Mouse (Mus musculus) hindbrain, embryonic 14.5 days (tissue): Measurements from ENCODE around the gene Trpv5. TPM values are rescaled to one million over a fixed set of nuclear protein-coding genes. Genes with fewer than 3 reads are reported as not detected.

Experiments
- ATAC-seq: fragments of 200-750 bp; cut with Nextera tagmentation; 2 replicates; pipeline ENCODE4 v1.8.0; 2017; ENCODE audit warnings: moderate number of reproducible peaks, mild to moderate bottlenecking, moderate TSS enrichment, moderate library complexity; ENCODE audit not compliant: low FRiP score
- DNase-seq: peaks from one replicate; pipeline ENCODE4 v3.0.0-alpha.2; 2015; ENCODE audit warnings: low spot score
- H3K27ac ChIP-seq: fragments of 300-500 bp; sonication (generic); 2 replicates; pipeline ENCODE4 v1.5.1; 2014; ENCODE audit warnings: mild to moderate bottlenecking, moderate library complexity
- H3K27me3 ChIP-seq: fragments of 300-500 bp; sonication (generic); 2 replicates; pipeline ENCODE4 v1.6.1; 2014; ENCODE audit warnings: mild to moderate bottlenecking, low read length, mixed read lengths; ENCODE audit not compliant: control insufficient read depth, insufficient read depth
- H3K36me3 ChIP-seq: fragments of 300-500 bp; sonication (generic); replicated peaks from 2 replicates; pipeline ENCODE4 v1.6.1; 2014; ENCODE audit not compliant: control insufficient read depth, insufficient read depth
- H3K4me1 ChIP-seq: fragments of 300-500 bp; sonication (generic); replicated peaks from 2 replicates; pipeline ENCODE4 v1.6.1; 2014; ENCODE audit warnings: antibody characterized with exemption, low read length, mixed read lengths; ENCODE audit not compliant: control insufficient read depth, insufficient read depth
- H3K4me2 ChIP-seq: fragments of 300-500 bp; sonication (generic); replicated peaks from 2 replicates; pipeline ENCODE4 v1.6.1; 2014; ENCODE audit warnings: mild to moderate bottlenecking, moderate library complexity
- H3K4me3 ChIP-seq: fragments of 300-500 bp; sonication (generic); replicated peaks from 2 replicates; pipeline ENCODE4 v1.5.1; 2014; ENCODE audit warnings: mild to moderate bottlenecking, low read length
- H3K9ac ChIP-seq: fragments of 300-500 bp; sonication (generic); 2 replicates; pipeline ENCODE4 v1.6.1; 2014
- H3K9me3 ChIP-seq: fragments of 300-500 bp; sonication (generic); 2 replicates; pipeline ENCODE4 v1.6.1; 2016; ENCODE audit warnings: low read length; ENCODE audit not compliant: control insufficient read depth
- WGBS: fragments of 180-500 bp; shearing (Covaris S2); extraction: QIAGEN DNeasy Blood & Tissue Kit; methylation state at CpG from one replicate; pipeline ENCODE4 v1.1.7; 2014; 5-methylcytosine and 5-hydroxymethylcytosine counted together
- polyA plus RNA-seq: library from polyadenylated mRNA; unstranded; fragments of >200 nt; fragmentation: Nextera tagmentation; extraction: Ambion mirVana; gene quantifications from 2 replicates; pipeline ENCODE4 v1.2.1, GENCODE M21; 2014

Trpv5 gene
- polyA plus RNA-seq, 1 experiment from 2014 or later = not detected

DNA sequence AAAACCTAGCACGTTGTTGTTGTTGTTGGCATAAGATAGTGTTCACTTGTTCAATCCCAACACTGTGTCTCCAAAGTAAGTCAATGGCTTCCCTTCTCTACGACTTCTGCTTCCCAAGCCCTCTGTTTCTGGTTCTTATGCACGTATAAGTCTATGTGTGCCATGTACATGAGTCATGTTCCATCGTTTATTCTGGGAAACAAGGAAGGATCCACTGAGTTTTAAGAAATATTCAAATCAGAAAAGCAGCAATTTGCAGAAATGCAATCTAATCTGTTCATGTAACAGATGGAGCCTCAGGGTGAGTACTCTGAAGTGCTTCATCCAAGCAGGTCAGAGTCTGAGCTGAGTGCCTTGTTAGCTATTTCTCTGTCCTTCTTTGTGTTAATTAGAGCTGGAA, 49.0 kb downstream of the Trpv5 start:
- Histone ChIP-seq H3K36me3 (no peaks in the 10 kb centered on the region), H3K9ac (no peak overlapping the region), H3K27ac (no peak overlapping the region), H3K9me3 (no peaks in the 10 kb centered on the region), H3K4me3 (no peak overlapping the region), H3K27me3 (no peaks in the 10 kb centered on the region), H3K4me2 (no peak overlapping the region), H3K4me1 (no peaks in the 10 kb centered on the region)
- 91% methylated on average over 4 of the region's 4 CpGs for WGBS
- DNase-seq (no peak), ATAC-seq (no peak)

- Histone ChIP-seq H3K9ac (no peak overlapping the region), H3K9me3 (no peaks in the 10 kb centered on the region), H3K4me3 (no peak overlapping the region), H3K36me3 (no peaks in the 10 kb centered on the region), H3K4me1 (no peaks in the 10 kb centered on the region), H3K27me3 (no peaks in the 10 kb centered on the region), H3K4me2 (no peak overlapping the region), H3K27ac (no peak overlapping the region)
- no peak for ATAC-seq
- DNase-seq = no peak
- 74% methylated on average over 2 of the region's 2 CpGs for WGBS
Observed at GRCm38 (mm10) chr6:41630791-41631190, 49.8 kb downstream of the Trpv5 start.

DNA sequence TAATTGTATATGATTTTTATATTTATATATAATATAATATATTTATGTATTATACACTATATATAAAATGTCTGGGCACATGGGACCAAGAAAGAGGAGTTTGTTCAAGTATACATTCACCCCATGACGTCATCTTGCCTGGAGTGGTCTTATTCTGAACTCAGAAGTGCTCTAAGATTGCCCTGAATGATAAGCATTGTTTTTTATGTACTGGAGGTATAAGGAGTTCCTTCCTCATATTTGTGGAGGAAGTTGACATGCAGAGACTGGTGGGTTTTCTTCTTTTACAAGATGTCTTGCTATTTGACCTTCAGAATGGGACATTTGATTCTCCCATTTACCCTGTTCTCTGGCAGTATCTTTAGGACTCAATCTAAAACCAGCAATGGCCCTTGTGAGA, 52.4 kb downstream of the Trpv5 start:
- no peaks in the 10 kb centered on the region for H3K27me3 ChIP-seq
- no peak overlapping the region for H3K9ac ChIP-seq
- H3K9me3 ChIP-seq = no peaks in the 10 kb centered on the region
- H3K4me3 ChIP-seq = no peak overlapping the region
- no peak overlapping the region for H3K4me2 ChIP-seq
- 84% methylated on average over 1 of the region's 1 CpGs for WGBS
- no peaks in the 10 kb centered on the region for H3K36me3 ChIP-seq
- H3K27ac ChIP-seq = no peak overlapping the region
- no peak for DNase-seq
- H3K4me1 ChIP-seq = no peaks in the 10 kb centered on the region
- no peak for ATAC-seq

- Histone ChIP-seq H3K36me3 (peaks cover 22% of the 10 kb centered on the region), H3K4me1 (no peaks in the 10 kb centered on the region), H3K9me3 (no peaks in the 10 kb centered on the region), H3K4me3 (no peak overlapping the region), H3K4me2 (no peak overlapping the region), H3K27ac (no peak overlapping the region), H3K9ac (no peak overlapping the region), H3K27me3 (no peaks in the 10 kb centered on the region)
- DNase-seq (no peak), ATAC-seq (no peak)
- 61% methylated on average over 9 of the region's 9 CpGs for WGBS
Observed at GRCm38 (mm10) chr6:41622661-41623060, 57.9 kb downstream of the Trpv5 start.

DNA sequence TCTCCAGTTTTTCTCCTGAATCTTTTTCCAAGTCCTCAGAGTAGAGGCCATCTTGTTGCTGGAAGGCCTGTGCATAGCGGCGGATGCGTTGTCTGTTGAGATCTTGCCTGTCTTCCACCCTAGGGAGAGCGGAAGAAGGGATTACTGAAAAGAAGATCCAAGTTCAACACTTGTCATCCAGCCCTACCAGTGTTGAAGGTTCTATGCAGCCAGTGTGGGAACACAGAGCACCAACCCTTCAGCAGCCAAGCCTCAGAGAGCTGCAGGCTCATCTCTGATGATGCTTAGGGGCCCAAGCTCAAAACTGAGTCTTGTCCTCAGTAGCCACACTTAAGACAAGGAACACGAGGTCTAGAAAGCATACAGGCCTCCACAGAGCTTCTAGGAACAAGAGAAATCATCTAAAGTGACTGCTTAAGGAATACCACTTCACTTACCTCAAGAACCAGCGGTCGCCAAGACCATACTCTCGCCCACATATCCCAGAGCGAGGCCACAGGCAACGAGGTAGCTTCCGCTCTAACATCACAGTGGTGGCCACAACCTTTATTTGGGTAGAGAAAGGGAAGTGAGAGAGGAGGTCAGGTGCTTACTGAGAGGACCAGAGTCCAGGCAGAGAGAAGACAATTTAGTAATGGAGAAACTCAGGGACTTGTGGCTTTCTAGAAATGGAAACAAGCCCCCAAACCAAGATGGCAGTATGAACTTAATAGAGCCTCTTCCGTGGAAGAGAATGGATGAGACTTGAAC, 59.2 kb downstream of the Trpv5 start:
- DNase-seq (no peak), ATAC-seq (no peak)
- H3K36me3 ChIP-seq = peaks cover 35% of the 10 kb centered on the region
- no peaks in the 10 kb centered on the region for H3K27me3 ChIP-seq
- no peaks in the 10 kb centered on the region for H3K4me1 ChIP-seq
- 91% methylated on average over 12 of the region's 12 CpGs for WGBS
- H3K9ac ChIP-seq = no peak overlapping the region
- no peaks in the 10 kb centered on the region for H3K9me3 ChIP-seq
- no peak overlapping the region for H3K4me3 ChIP-seq
- H3K27ac ChIP-seq = no peak overlapping the region
- no peak overlapping the region for H3K4me2 ChIP-seq

GRCm38 (mm10) chr6:41620173-41620798, 60.3 kb downstream of the Trpv5 start:
- Histone ChIP-seq H3K27me3 (no peaks in the 10 kb centered on the region), H3K4me2 (no peak overlapping the region), H3K9ac (no peak overlapping the region), H3K27ac (no peak overlapping the region), H3K4me3 (no peak overlapping the region), H3K36me3 (peaks cover 44% of the 10 kb centered on the region), H3K4me1 (no peaks in the 10 kb centered on the region), H3K9me3 (no peaks in the 10 kb centered on the region)
- no peak for ATAC-seq
- DNase-seq = no peak
- WGBS = 95% methylated on average over 9 of the region's 9 CpGs

DNA sequence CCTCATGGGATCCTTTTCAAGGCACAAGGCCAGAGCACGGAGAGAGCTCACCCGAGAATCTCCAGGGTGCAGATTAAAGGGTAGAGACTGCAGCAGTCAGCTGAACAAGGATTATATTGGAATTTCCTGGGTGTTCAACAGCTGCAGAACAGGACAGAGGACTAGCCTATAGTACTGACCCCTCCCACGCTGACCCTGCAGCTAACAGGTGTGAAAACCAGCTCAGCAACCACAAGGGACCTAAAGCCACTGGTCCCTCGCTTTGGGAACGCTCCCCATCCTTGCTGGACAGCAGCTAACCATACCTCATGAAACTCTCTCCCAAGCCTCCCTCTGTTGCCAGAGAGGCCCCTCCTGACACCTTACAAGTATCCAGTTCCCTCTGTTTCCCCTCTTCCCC, 72.9 kb downstream of the Trpv5 start:
- Histone ChIP-seq H3K9ac (no peak overlapping the region), H3K27ac (no peak overlapping the region), H3K9me3 (no peaks in the 10 kb centered on the region), H3K36me3 (0 out of 2 replicates have a peak, but pooled peaks cover 4% of the 10 kb centered on the region), H3K4me3 (no peak overlapping the region), H3K27me3 (no peaks in the 10 kb centered on the region), H3K4me2 (peak overlapping the region; percentile 99), H3K4me1 (peaks cover 27% of the 10 kb centered on the region)
- DNase-seq (no peak), ATAC-seq (no peak)
- WGBS = 71% methylated on average over 5 of the region's 5 CpGs

DNA sequence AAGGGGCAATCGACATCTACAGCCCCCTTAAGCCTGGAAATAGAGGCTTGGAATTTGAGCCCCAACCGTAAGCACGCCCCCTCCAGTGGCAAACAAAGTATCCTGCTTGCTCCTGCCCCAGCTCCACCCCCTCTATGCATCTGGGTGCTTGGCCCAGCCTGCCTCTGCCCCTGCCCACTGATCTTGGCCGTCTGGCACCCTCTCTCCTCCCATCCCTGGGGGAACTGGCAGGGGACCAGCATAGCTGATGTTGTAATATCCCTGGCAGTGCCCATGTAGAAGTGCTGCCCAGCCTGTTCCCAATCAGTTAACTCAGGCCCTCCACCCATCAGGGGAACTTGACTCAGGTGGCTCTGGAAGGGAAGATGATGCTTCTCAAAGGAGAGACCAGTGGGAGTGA, 74.4 kb downstream of the Trpv5 start:
- H3K4me3 ChIP-seq = peak overlapping the region; percentile 58
- ATAC-seq = 0 out of 2 replicates have a peak, but pooled peaks have one; percentile 4
- H3K27ac ChIP-seq = no peak overlapping the region
- no peaks in the 10 kb centered on the region for H3K36me3 ChIP-seq
- 3% methylated on average over 4 of the region's 4 CpGs for WGBS
- H3K4me1 ChIP-seq = peaks cover 27% of the 10 kb centered on the region
- H3K9ac ChIP-seq = peak overlapping the region; percentile 92
- H3K27me3 ChIP-seq = no peaks in the 10 kb centered on the region
- peak overlapping the region; percentile 99 for H3K4me2 ChIP-seq
- DNase-seq = no peak
- H3K9me3 ChIP-seq = no peaks in the 10 kb centered on the region

GRCm38 (mm10) chr6:41605794-41606104, 74.8 kb downstream of the Trpv5 start:
- Histone ChIP-seq H3K4me2 (peak overlapping the region; percentile 99), H3K9ac (peak overlapping the region; percentile 92), H3K27ac (peak overlapping the region; percentile 87), H3K4me3 (peak overlapping the region; percentile 58), H3K4me1 (peaks cover 27% of the 10 kb centered on the region), H3K9me3 (no peaks in the 10 kb centered on the region), H3K36me3 (no peaks in the 10 kb centered on the region), H3K27me3 (no peaks in the 10 kb centered on the region)
- DNase-seq = no peak
- peak; percentile 51 for ATAC-seq
- WGBS = under 1% methylated on average over 7 of the region's 7 CpGs
